Mouse (Mus musculus) gastrocnemius, postnatal 36 days (tissue): ENCODE measurements around the gene Chst12. TPM values are rescaled to one million over a fixed set of nuclear protein-coding genes. Genes with fewer than 3 reads are reported as not detected.

Experiments
- DNase-seq, 2 experiments: peaks; one replicate each; pipeline ENCODE4 v3.0.0; 2022
- intact Hi-C: fragments of 180-260 bp; cut with DNase I; formaldehyde crosslinking; loops from one replicate; pipeline ENCODE4 v1.15.1; 2025
- total RNA-seq, 2 experiments: library from RNA; stranded (reverse); gene quantifications; 2 replicates each; pipeline ENCODE4 v1.2.3; 2021

Gene Chst12
- total RNA-seq, 2 experiments from 2014 or later = 4.1 to 5.6 TPM

GRCm38 (mm10) chr5:140514799-140515486 lies 9.6 kb downstream of the Chst12 start:
- DNase-seq = no peak
- intact Hi-C loops = no loop called here

- intact Hi-C loops = no loop called here
- DNase-seq = peak in 1 of 2 experiments; percentile 3
Observed at GRCm38 (mm10) chr5:140517159-140517920, 12.0 kb downstream of the Chst12 start.

GRCm38 (mm10) chr5:140517921-140518230 lies 12.5 kb downstream of the Chst12 start:
- DNase-seq = no peak
- intact Hi-C loops = no loop called here

GRCm38 (mm10) chr5:140521196-140521595 lies 15.8 kb downstream of the Chst12 start:
- no peak for DNase-seq
- intact Hi-C loops = no loop called here

GRCm38 (mm10) chr5:140526754-140527153 lies 21.4 kb downstream of the Chst12 start:
- DNase-seq = no peak
- intact Hi-C loops = no loop called here

GRCm38 (mm10) chr5:140538111-140538683 lies 32.8 kb downstream of the Chst12 start:
- intact Hi-C loops = loop anchor here (5.0 kb wide), 1 partner anchor 96 kb away; no protein-coding TSS in a partner anchor
- peak in 1 of 2 experiments; percentile 39 for DNase-seq

- intact Hi-C loops = loop anchor here (5.0 kb wide), 2 partner anchors 122 to 207 kb away; no protein-coding TSS in a partner anchor
- DNase-seq = peak; percentile 56 to 76
Observed at GRCm38 (mm10) chr5:140540106-140540505, 34.8 kb downstream of the Chst12 start.

- DNase-seq = no peak
- intact Hi-C loops = loop anchor here (5.0 kb wide), 2 partner anchors 119 to 204 kb away; no protein-coding TSS in a partner anchor
Observed at GRCm38 (mm10) chr5:140542811-140543575, 37.6 kb downstream of the Chst12 start.

GRCm38 (mm10) chr5:140545651-140546050 lies 40.3 kb downstream of the Chst12 start:
- DNase-seq = no peak
- intact Hi-C loops = no loop called here

GRCm38 (mm10) chr5:140546332-140546731 lies 41.0 kb downstream of the Chst12 start:
- DNase-seq = no peak
- intact Hi-C loops = no loop called here

- intact Hi-C loops = no loop called here
- no peak for DNase-seq
Observed at GRCm38 (mm10) chr5:140549306-140550047, 44.1 kb downstream of the Chst12 start.

- no peak for DNase-seq
- intact Hi-C loops = no loop called here
Observed at GRCm38 (mm10) chr5:140553719-140554118, 48.4 kb downstream of the Chst12 start.

- DNase-seq = no peak
- intact Hi-C loops = no loop called here
Observed at GRCm38 (mm10) chr5:140556859-140557258, 51.5 kb downstream of the Chst12 start.

GRCm38 (mm10) chr5:140562601-140563000 lies 57.3 kb downstream of the Chst12 start:
- intact Hi-C loops = no loop called here
- DNase-seq = no peak

- intact Hi-C loops = no loop called here
- no peak for DNase-seq
Observed at GRCm38 (mm10) chr5:140564896-140565295, 59.5 kb downstream of the Chst12 start, which contains the start of gene Grifin. Grifin (minus strand) TSS chr5:140565071.

- intact Hi-C loops = no loop called here
- peak; percentile 37 to 69 for DNase-seq
Observed at GRCm38 (mm10) chr5:140565451-140565850, 60.1 kb downstream of the Chst12 start.

- intact Hi-C loops = no loop called here
- peak; percentile 42 to 43 for DNase-seq
Observed at GRCm38 (mm10) chr5:140565856-140566255, 60.5 kb downstream of the Chst12 start.

GRCm38 (mm10) chr5:140566271-140566670 lies 60.9 kb downstream of the Chst12 start:
- intact Hi-C loops = no loop called here
- DNase-seq = no peak

GRCm38 (mm10) chr5:140567321-140567720 lies 62.0 kb downstream of the Chst12 start:
- intact Hi-C loops = loop anchor here (1.0 kb wide), 1 partner anchor 52 kb away; no protein-coding TSS in a partner anchor
- DNase-seq = peak; percentile 58 to 68

- intact Hi-C loops = loop anchor here (1.0 kb wide), 1 partner anchor 52 kb away; no protein-coding TSS in a partner anchor
- DNase-seq = no peak
Observed at GRCm38 (mm10) chr5:140567751-140568150, 62.4 kb downstream of the Chst12 start.
